Mouse (Mus musculus) CH12.LX (cell line): ENCODE data around the gene Inpp4b. TPM values are rescaled to one million over a fixed set of nuclear protein-coding genes. Genes with fewer than 3 reads are reported as not detected.

Source experiments
- DNase-seq: peaks from one replicate; pipeline ENCODE4 v3.0.0-alpha.2; 2013; ENCODE audit errors: extremely low read depth
- H3K27ac ChIP-seq: 2 replicates; pipeline ENCODE4 v1.5.1; 2012; ENCODE audit warnings: low read depth, mild to moderate bottlenecking, control low read depth, moderate library complexity; ENCODE audit not compliant: insufficient read depth
- H3K27me3 ChIP-seq: replicated peaks from 2 replicates; pipeline ENCODE3; 2012; ENCODE audit warnings: inconsistent platforms
- H3K36me3 ChIP-seq, 2 experiments: replicated peaks in 1 of 2; 2 replicates each; pipeline versions ENCODE3 to v1.6.1; 2012; ENCODE audit warnings: inconsistent platforms in 1 of 2, low read length in 1 of 2, mild to moderate bottlenecking in 1 of 2, mixed read lengths in 1 of 2, moderate library complexity in 1 of 2; ENCODE audit not compliant: control insufficient read depth in 1 of 2, insufficient read depth in 1 of 2
- H3K4me1 ChIP-seq, 2 experiments: 2 replicates each; pipeline ENCODE4 v1.6.1; 2012; ENCODE audit warnings: inconsistent platforms in 1 of 2, moderate library complexity in 1 of 2; ENCODE audit not compliant: insufficient read depth in 2 of 2, control insufficient read depth in 1 of 2
- H3K4me2 ChIP-seq: 2 replicates; pipeline ENCODE4 v1.6.1; 2012; ENCODE audit warnings: low read depth, mild to moderate bottlenecking, control low read depth; ENCODE audit not compliant: poor library complexity, insufficient read depth, severe bottlenecking
- H3K4me3 ChIP-seq, 3 experiments: fragments of 150-350 bp in 1 of 3; sonication (generic) in 1 of 3; replicated peaks in 1 of 3; 2 replicates each; pipeline versions ENCODE3 to v1.5.1; 2011 to 2012; ENCODE audit warnings: low read depth in 2 of 3, low read length in 2 of 3, mild to moderate bottlenecking in 2 of 3, moderate library complexity in 2 of 3, control low read depth in 1 of 3, improper control_type of control experiment in 1 of 3, inconsistent platforms in 1 of 3, mixed read lengths in 1 of 3; ENCODE audit not compliant: poor library complexity in 1 of 3
- H3K79me2 ChIP-seq: replicated peaks from 2 replicates; pipeline ENCODE4 v1.6.1; 2012; ENCODE audit warnings: mild to moderate bottlenecking, moderate library complexity; ENCODE audit not compliant: control insufficient read depth, poor library complexity, insufficient read depth, severe bottlenecking; ENCODE audit errors: extremely low read depth
- H3K9ac ChIP-seq: 2 replicates; pipeline ENCODE4 v1.6.1; 2012; ENCODE audit warnings: low read depth, mild to moderate bottlenecking, control low read depth, moderate library complexity; ENCODE audit not compliant: insufficient read depth
- H3K9me3 ChIP-seq: replicated peaks from 2 replicates; pipeline ENCODE3; 2012; ENCODE audit warnings: low read length, inconsistent platforms, mixed read lengths
- BHLHE40 ChIP-seq: IDR thresholded peaks from 2 replicates; pipeline ENCODE4 v1.6.1; 2011; ENCODE audit warnings: mild to moderate bottlenecking, low read depth, low read length, improper control_type of control experiment
- CHD1 ChIP-seq: IDR thresholded peaks from 2 replicates; pipeline ENCODE4 v1.6.1; 2012; ENCODE audit warnings: low read depth, low read length, improper control_type of control experiment, inconsistent platforms
- CHD2 ChIP-seq: IDR thresholded peaks from 2 replicates; pipeline ENCODE4 v1.6.1; 2011; ENCODE audit warnings: low read length, improper control_type of control experiment
- CTCF ChIP-seq, 2 experiments: IDR thresholded peaks in 1 of 2; conservative IDR thresholded peaks in 1 of 2; 2 replicates each; pipeline ENCODE4 v1.5.1; 2011 to 2012; ENCODE audit warnings: low read depth in 2 of 2, low read length in 2 of 2, improper control_type of control experiment in 1 of 2, inconsistent platforms in 1 of 2, mild to moderate bottlenecking in 1 of 2, moderate library complexity in 1 of 2
- GABPA ChIP-seq: IDR thresholded peaks from 2 replicates; pipeline ENCODE4 v1.6.1; 2012; ENCODE audit warnings: low read depth, low read length, improper control_type of control experiment, inconsistent platforms; ENCODE audit not compliant: insufficient replicate concordance
- HCFC1 ChIP-seq: IDR thresholded peaks from 2 replicates; pipeline ENCODE4 v1.6.1; 2012; ENCODE audit warnings: low read depth, mild to moderate bottlenecking, inconsistent platforms, low read length, improper control_type of control experiment
- IRF4 ChIP-seq: IDR thresholded peaks from 2 replicates; pipeline ENCODE4 v1.6.1; 2014; ENCODE audit warnings: low read depth, mild to moderate bottlenecking, inconsistent platforms, low read length, improper control_type of control experiment
- JUN ChIP-seq: IDR thresholded peaks from 2 replicates; pipeline ENCODE4 v1.6.1; 2011; ENCODE audit warnings: low read depth, mild to moderate bottlenecking, low read length, improper control_type of control experiment, moderate library complexity; ENCODE audit not compliant: insufficient read depth
- JUND ChIP-seq: conservative IDR thresholded peaks from 2 replicates; pipeline ENCODE4 v1.6.1; 2011; ENCODE audit warnings: low read depth, low read length, improper control_type of control experiment
- KAT2A ChIP-seq: IDR thresholded peaks from 2 replicates; pipeline ENCODE4 v1.6.1; 2012; ENCODE audit warnings: low read length, improper control_type of control experiment, inconsistent platforms; ENCODE audit not compliant: insufficient replicate concordance
- MAZ ChIP-seq: IDR thresholded peaks from 2 replicates; pipeline ENCODE4 v1.6.1; 2012; ENCODE audit warnings: low read depth, mild to moderate bottlenecking, inconsistent platforms, low read length, improper control_type of control experiment, moderate library complexity
- MEF2A ChIP-seq: IDR thresholded peaks from 2 replicates; pipeline ENCODE4 v1.6.1; 2014; ENCODE audit warnings: low read depth, mild to moderate bottlenecking, inconsistent platforms, low read length, improper control_type of control experiment, borderline replicate concordance
- MXI1 ChIP-seq: IDR thresholded peaks from 2 replicates; pipeline ENCODE4 v1.6.1; 2011; ENCODE audit warnings: mild to moderate bottlenecking, low read depth, low read length, improper control_type of control experiment
- MYC ChIP-seq: IDR thresholded peaks from 2 replicates; pipeline ENCODE4 v1.6.1; 2011; ENCODE audit warnings: low read depth, mild to moderate bottlenecking, improper control_type of control experiment, low read length
- NELFE ChIP-seq: IDR thresholded peaks from 2 replicates; pipeline ENCODE4 v1.6.1; 2011; ENCODE audit warnings: low read depth, low read length, improper control_type of control experiment
- NRF1 ChIP-seq: IDR thresholded peaks from 2 replicates; pipeline ENCODE4 v1.6.1; 2014; ENCODE audit warnings: low read depth, mild to moderate bottlenecking, inconsistent platforms, low read length, improper control_type of control experiment, moderate library complexity
- PAX5 ChIP-seq: IDR thresholded peaks from 2 replicates; pipeline ENCODE4 v1.6.1; 2012; ENCODE audit warnings: low read length, inconsistent platforms, mixed read lengths
- POLR2A ChIP-seq: IDR thresholded peaks from 2 replicates; pipeline ENCODE4 v1.6.1; 2011; ENCODE audit warnings: low read depth, mild to moderate bottlenecking, improper control_type of control experiment, low read length
- RAD21 ChIP-seq: IDR thresholded peaks from 2 replicates; pipeline ENCODE4 v1.6.1; 2011; ENCODE audit warnings: low read depth, mild to moderate bottlenecking, low read length, improper control_type of control experiment, moderate library complexity
- RCOR1 ChIP-seq: conservative IDR thresholded peaks from 2 replicates; pipeline ENCODE4 v1.6.1; 2012; ENCODE audit warnings: low read depth, mild to moderate bottlenecking, inconsistent platforms, low read length, improper control_type of control experiment
- TCF12 ChIP-seq: IDR thresholded peaks from 2 replicates; pipeline ENCODE4 v1.6.1; 2014; ENCODE audit warnings: low read depth, mild to moderate bottlenecking, inconsistent platforms, low read length, improper control_type of control experiment
- UBTF ChIP-seq: IDR thresholded peaks from 2 replicates; pipeline ENCODE4 v1.6.1; 2012; ENCODE audit warnings: low read depth, mild to moderate bottlenecking, inconsistent platforms, low read length, improper control_type of control experiment, moderate library complexity
- USF1 ChIP-seq: IDR thresholded peaks from 2 replicates; pipeline ENCODE4 v1.6.1; 2014; ENCODE audit warnings: low read depth, mild to moderate bottlenecking, inconsistent platforms, low read length, improper control_type of control experiment
- USF2 ChIP-seq: conservative IDR thresholded peaks from 2 replicates; pipeline ENCODE4 v1.6.1; 2011; ENCODE audit warnings: low read depth, low read length, improper control_type of control experiment
- ZKSCAN1 ChIP-seq: IDR thresholded peaks from 2 replicates; pipeline ENCODE4 v1.6.1; 2012; ENCODE audit warnings: low read depth, inconsistent platforms, low read length, improper control_type of control experiment, borderline replicate concordance
- ZMIZ1 ChIP-seq: IDR thresholded peaks from 2 replicates; pipeline ENCODE4 v1.6.1; 2012; ENCODE audit warnings: low read depth, mild to moderate bottlenecking, inconsistent platforms, low read length, improper control_type of control experiment
- ZNF384 ChIP-seq: IDR thresholded peaks from 2 replicates; pipeline ENCODE4 v1.6.1; 2012; ENCODE audit warnings: low read depth, low read length, improper control_type of control experiment, inconsistent platforms
- dilution Hi-C: fragments of 300-500 bp; cut with MboI; formaldehyde crosslinking; loops from 2 replicates; pipeline ENCODE4 v1.14.3; 2020; ENCODE audit warnings: low sequenced_read_pairs; ENCODE audit not compliant: extremely low pct_unique_long_range_greater_than_20kb, extremely low pct_ligation_motif_present
- in situ Hi-C: fragments of 300-500 bp; cut with MboI; formaldehyde crosslinking; loops from 3 replicates; pipeline ENCODE4 v1.14.3; 2019; ENCODE audit warnings: low sequenced_read_pairs, low pct_ligation_motif_present, low pct_unique_long_range_greater_than_20kb, mixed read lengths
- polyA plus RNA-seq: library from polyadenylated mRNA; unstranded; fragments of >175 nt; gene quantifications from 2 replicates; pipeline ENCODE4 v1.2.1, GENCODE M21; 2012; ENCODE audit warnings: low read depth; ENCODE audit not compliant: insufficient read length
- total RNA-seq, 2 experiments: library from RNA; depleted of rRNA; stranded (reverse); fragments of 300-350 nt in 1 of 2; fragments of >200 nt in 1 of 2; gene quantifications; 2 replicates each; pipeline ENCODE4 v1.2.3; 2012 to 2014

Gene Inpp4b
- total and polyA plus RNA-seq, 3 experiments, result 3.0 to 4.9 (median 3.4) TPM

DNA sequence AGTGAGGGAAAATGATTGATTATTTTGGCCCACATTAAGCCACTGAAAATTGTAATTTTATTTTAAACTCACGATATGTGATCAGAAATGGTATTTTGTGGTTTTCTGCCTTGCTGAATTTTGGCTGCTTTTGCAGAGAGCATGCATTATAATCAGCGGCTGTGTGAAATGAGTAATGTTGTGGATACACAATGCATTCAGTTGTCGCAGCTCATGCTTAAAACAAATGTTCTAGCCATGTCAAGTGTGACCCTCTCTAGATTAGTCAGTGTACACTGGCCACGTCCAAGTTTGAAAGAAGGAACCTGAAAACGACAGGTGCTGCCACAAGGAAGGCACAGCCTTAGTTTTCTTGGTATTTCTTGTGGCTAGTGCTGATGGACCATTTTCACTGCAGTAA lies 450.3 kb downstream of the Inpp4b start (continued):
- no peak for TF ChIP-seq KAT2A
- TF ChIP-seq PAX5, result no peak
- no peak for TF ChIP-seq ZMIZ1
- TF ChIP-seq RCOR1, result no peak
- TF ChIP-seq GABPA, result no peak
- no peak for TF ChIP-seq UBTF
- TF ChIP-seq IRF4, result peak; percentile 94
- TF ChIP-seq TCF12, result peak; percentile 62; the same call in 1 of the 2 replicates
- TF ChIP-seq MXI1, result no peak
- TF ChIP-seq ZKSCAN1, result no peak
- peak; percentile 85 for TF ChIP-seq MEF2A
- no peak for TF ChIP-seq NELFE
- TF ChIP-seq RAD21, result no peak; the same call in 1 of the 2 replicates

DNA sequence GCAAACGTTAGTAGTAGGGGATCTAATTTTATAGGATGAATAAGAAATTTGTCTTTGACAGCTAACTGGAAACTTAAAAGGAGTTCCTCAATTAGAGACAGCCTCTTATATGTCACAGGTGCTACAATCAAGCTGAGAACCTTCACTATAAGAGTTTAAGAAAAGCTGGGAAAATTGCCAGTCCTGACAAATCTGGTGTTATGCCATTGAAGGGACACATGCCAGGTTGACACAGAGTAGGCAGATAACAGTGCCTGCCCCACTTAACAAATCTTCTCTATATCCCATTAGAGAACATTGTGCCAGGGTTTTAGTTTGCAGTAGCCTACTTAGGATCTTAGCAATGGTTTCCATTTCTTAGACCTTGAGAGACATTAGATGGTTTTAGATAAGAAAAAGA lies 456.1 kb downstream of the Inpp4b start:
- H3K27ac ChIP-seq, result no peak overlapping the region
- no peaks in the 10 kb centered on the region for H3K9me3 ChIP-seq
- no peaks in the 10 kb centered on the region for H3K79me2 ChIP-seq
- in situ Hi-C loops (no loop called here), dilution Hi-C loops (no loop called here)
- no peak for DNase-seq
- TF ChIP-seq CHD1 (no peak), USF2 (no peak), CTCF (conservative IDR thresholded peaks at IDR 0.05 in 1 of 2, IDR thresholded peaks at IDR 0.05 in 1 of 2; ENCODE audit: low read depth in 2 of 2, low read length in 2 of 2) (no peak), ZNF384 (no peak), MYC (no peak), KAT2A (no peak), CHD2 (no peak), RCOR1 (no peak), NRF1 (no peak), ZMIZ1 (no peak), MXI1 (no peak), USF1 (no peak), JUN (no peak), JUND (no peak), POLR2A (no peak), ZKSCAN1 (no peak), MAZ (no peak), BHLHE40 (no peak), TCF12 (no peak), HCFC1 (no peak)
- no peaks in the 10 kb centered on the region for H3K36me3 ChIP-seq
- H3K27me3 ChIP-seq, result no peaks in the 10 kb centered on the region
- H3K4me1 ChIP-seq, result peaks cover 8 to 43% of the 10 kb centered on the region in 2 experiments; a peak in 3 of 4 replicates
- H3K9ac ChIP-seq, result no peak overlapping the region
- H3K4me3 ChIP-seq, result no peak overlapping the region
- H3K4me2 ChIP-seq, result no peak overlapping the region
